Mouse (Mus musculus) common myeloid progenitor, adult 5-6 weeks (primary cell): ENCODE data around the gene Gm21891. TPM values are rescaled to one million over a fixed set of nuclear protein-coding genes. Genes with fewer than 3 reads are reported as not detected.
"Not testable (repeated sequence)": the region's sequence is repeated elsewhere in the genome, so short reads cannot be mapped to it uniquely, and the experiment has no call there.

Source experiments
- ATAC-seq: replicated peaks from 2 replicates; pipeline ENCODE4 v1.8.0; 2016; ENCODE audit warnings: low read depth, mild to moderate bottlenecking, moderate TSS enrichment, inconsistent platforms; ENCODE audit not compliant: poor library complexity, severe bottlenecking
- total RNA-seq: library from RNA; stranded (forward); fragments of 200-1000, 187-1606 nt; gene quantifications from 2 replicates; pipeline ENCODE4 v1.2.3, GENCODE M21; 2017

Gm21891 gene
- not detected in 2 replicates for total RNA-seq

- ATAC-seq = not testable (repeated sequence)
These were observed at the start of gene Gm21891 for GRCm38 (mm10) chrY:13133392-13133791. Gene Gm21891 (minus strand): TSS chrY:13133492.

DNA sequence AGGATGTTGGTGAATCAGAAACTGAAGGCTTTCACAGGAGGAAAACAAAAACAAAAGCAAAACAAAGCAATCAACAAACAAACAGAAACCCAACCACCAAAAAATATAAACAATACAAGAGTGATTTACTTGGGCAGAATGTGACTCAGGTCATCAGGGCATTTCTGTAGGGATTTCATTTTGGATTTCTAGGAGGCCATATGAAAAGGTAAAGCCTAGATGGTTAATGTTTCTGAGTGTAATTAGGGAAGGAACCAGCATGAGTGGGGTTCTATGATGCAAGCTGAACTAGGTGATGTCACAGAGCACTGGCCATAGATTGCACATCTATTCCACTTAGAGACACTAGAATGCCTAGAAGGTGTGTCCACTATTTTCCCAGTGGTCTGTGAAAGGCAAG, 28.4 kb upstream of the Gm21891 start, which contains the start of gene Gm21425:
Gm21425 (plus strand) TSS at position 301 of the 400 bp plus-strand sequence.
- not testable (repeated sequence) for ATAC-seq

Other genes with a start within 250 kb of the Gm21891 start
- gene Gm20807, start 90.6 kb downstream of the Gm21891 start, total RNA-seq = not detected in 2 replicates
- not detected in 2 replicates for gene Gm21425, start 28.5 kb upstream of the Gm21891 start, total RNA-seq
- gene Gm21828, start 90.4 kb upstream of the Gm21891 start, total RNA-seq = not detected in 2 replicates
- not detected in 2 replicates for gene Gm21440, start 118.9 kb upstream of the Gm21891 start, total RNA-seq
- gene Gm21454, start 119.0 kb upstream of the Gm21891 start, total RNA-seq = not detected in 2 replicates
- not detected in 2 replicates for gene Gm21725, start 215.6 kb upstream of the Gm21891 start, total RNA-seq